Mouse (Mus musculus) ES-E14 (cell line): Measurements from ENCODE around the gene Hcn4.

ENCODE experiments used
- CHD2 ChIP-seq: IDR thresholded peaks from 2 replicates; pipeline ENCODE4 v1.6.1; 2014; ENCODE audit warnings: mild to moderate bottlenecking, low read depth, low read length, inconsistent platforms
- HCFC1 ChIP-seq: IDR thresholded peaks from 2 replicates; pipeline ENCODE4 v1.6.1; 2012; ENCODE audit warnings: low read length, inconsistent platforms, borderline replicate concordance; ENCODE audit not compliant: insufficient read depth
- MAFK ChIP-seq: IDR thresholded peaks from 2 replicates; pipeline ENCODE4 v1.6.1; 2014; ENCODE audit warnings: mild to moderate bottlenecking, low read depth, low read length, inconsistent platforms; ENCODE audit not compliant: insufficient read depth
- ZC3H11A ChIP-seq: IDR thresholded peaks from 2 replicates; pipeline ENCODE4 v1.6.1; 2012; ENCODE audit warnings: low read depth, mild to moderate bottlenecking, inconsistent platforms, low read length, borderline replicate concordance

DNA sequence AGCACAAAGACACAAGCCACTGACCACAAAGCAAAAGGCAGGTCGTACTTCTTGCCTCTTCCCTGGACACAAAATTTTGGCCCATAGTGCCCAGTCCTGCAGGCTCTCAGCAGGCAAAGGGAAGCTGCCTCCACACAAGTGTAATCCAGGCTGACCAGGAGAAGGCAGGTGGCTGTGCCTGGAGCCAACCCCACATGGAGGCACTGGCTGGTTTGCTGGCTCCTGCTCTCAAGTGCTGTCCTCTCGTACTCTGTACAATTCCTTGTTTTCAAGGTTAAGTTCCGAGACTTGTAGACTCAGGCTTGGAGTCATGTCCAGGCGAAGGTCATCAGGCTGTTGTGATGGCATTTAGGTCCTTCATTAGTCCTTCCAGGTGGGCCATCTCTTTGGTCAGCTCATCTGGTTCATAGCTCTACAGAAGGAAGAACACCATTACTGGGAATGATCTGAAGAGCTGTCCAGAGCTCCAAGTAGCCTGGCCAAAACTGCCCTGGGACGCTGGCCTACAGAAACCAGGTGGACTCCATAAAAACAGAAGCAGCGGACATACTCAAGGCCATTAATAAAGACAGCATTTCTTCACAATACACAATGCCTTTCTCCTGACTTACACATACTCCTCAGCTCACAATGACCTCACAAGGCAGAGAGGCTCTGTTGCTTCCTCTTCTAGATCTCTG is 53.9 kb downstream of the Hcn4 start:
- TF ChIP-seq MAFK (no peak), ZC3H11A (no peak), HCFC1 (no peak), CHD2 (no peak)
